Mouse (Mus musculus): Measurements from ENCODE around the gene Rgs10.

Gene Rgs10

GRCm38 (mm10) chr7:128408265-128408664 is 10.3 kb downstream of the Rgs10 start:
- no peak for DNase-seq

- DNase-seq, result no peak
These were observed 14.6 kb downstream of the Rgs10 start for GRCm38 (mm10) chr7:128403988-128404387.

GRCm38 (mm10) chr7:128403586-128403985 is 15.0 kb downstream of the Rgs10 start:
- no peak for DNase-seq

- no peak for DNase-seq
These were observed 15.4 kb downstream of the Rgs10 start for GRCm38 (mm10) chr7:128403128-128403527.

GRCm38 (mm10) chr7:128402577-128402976 is 16.0 kb downstream of the Rgs10 start:
- DNase-seq, result no peak

- DNase-seq, result no peak
These were observed 19.9 kb downstream of the Rgs10 start for GRCm38 (mm10) chr7:128398664-128399063.

- no peak for DNase-seq
These were observed 21.5 kb downstream of the Rgs10 start for GRCm38 (mm10) chr7:128397066-128397465.

- no peak for DNase-seq
These were observed 24.8 kb downstream of the Rgs10 start for GRCm38 (mm10) chr7:128393756-128394155.

- no peak for DNase-seq
These were observed 25.6 kb downstream of the Rgs10 start for GRCm38 (mm10) chr7:128392972-128393314.

- DNase-seq, result peak; percentile 35
These were observed 26.2 kb downstream of the Rgs10 start for GRCm38 (mm10) chr7:128392071-128392971.

- DNase-seq, result no peak
These were observed 27.1 kb downstream of the Rgs10 start for GRCm38 (mm10) chr7:128391267-128392057.

- DNase-seq, result peak; percentile 83
These were observed 29.6 kb downstream of the Rgs10 start for GRCm38 (mm10) chr7:128388968-128389367.

GRCm38 (mm10) chr7:128383726-128384463 is 34.7 kb downstream of the Rgs10 start:
- DNase-seq, result no peak

GRCm38 (mm10) chr7:128383189-128383725 is 35.3 kb downstream of the Rgs10 start:
- DNase-seq, result no peak

GRCm38 (mm10) chr7:128382527-128382860 is 36.1 kb downstream of the Rgs10 start:
- DNase-seq, result no peak

- DNase-seq, result no peak
These were observed 36.6 kb downstream of the Rgs10 start for GRCm38 (mm10) chr7:128381811-128382526.

GRCm38 (mm10) chr7:128381001-128381400 is 37.6 kb downstream of the Rgs10 start:
- DNase-seq, result no peak

GRCm38 (mm10) chr7:128379162-128379805 is 39.3 kb downstream of the Rgs10 start:
- DNase-seq, result peak; percentile 31

GRCm38 (mm10) chr7:128376206-128376701 is 42.3 kb downstream of the Rgs10 start:
- peak; percentile 21 for DNase-seq

- DNase-seq, result no peak
These were observed 44.4 kb downstream of the Rgs10 start for GRCm38 (mm10) chr7:128374156-128374555.

GRCm38 (mm10) chr7:128373751-128374150 is 44.8 kb downstream of the Rgs10 start:
- DNase-seq, result no peak

GRCm38 (mm10) chr7:128372331-128372730 is 46.2 kb downstream of the Rgs10 start:
- DNase-seq, result peak; percentile 59
